In the genomic region with DNA sequence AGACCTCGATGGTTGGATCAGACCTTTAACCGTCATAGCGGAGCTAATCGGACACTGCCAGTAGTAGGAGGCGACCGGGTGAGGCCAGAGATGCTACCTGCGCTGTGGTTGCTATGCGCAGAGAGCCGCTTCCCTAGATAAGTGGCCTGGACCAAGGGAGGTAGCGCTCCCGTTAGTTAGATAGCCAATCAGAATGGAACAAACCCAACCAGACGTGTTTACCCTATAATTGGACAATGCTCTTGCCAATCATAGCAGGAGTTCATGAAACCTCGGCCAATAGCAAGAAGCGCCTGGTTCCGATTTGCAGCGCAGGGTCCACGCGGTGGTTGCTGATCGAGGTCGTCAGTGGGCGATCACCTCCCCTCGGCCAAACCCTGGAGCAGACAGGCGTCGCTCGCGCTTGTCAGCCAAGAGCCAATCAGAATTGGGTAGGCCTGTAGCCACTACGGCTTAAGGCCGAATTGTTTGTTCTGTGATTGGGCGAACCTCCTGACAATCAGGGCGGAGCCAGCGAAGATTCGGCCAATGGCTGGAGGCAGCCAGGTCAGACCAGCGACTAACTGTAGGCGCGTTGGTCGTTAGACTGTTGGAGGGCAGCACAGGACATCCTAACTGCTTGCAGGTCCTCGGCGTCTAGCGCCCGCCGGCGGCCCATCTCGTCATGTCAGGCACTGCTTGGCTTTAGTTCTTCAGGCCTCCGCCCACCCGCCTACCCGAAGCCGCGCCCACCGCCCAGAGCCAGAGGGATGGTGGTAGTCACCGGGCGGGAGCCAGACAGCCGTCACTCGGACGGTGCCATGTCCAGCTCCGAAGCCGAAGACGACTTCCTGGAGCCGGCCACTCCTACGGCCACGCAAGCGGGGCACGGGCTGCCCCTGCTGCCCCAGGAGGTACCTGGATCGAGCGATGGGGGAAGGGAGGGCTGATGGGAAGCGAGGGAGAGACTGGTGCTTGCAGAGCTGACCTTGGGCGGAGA, we compare ENCODE assay signal across 7 mouse cellular contexts. TPM values are rescaled to one million over a fixed set of nuclear protein-coding genes. Genes with fewer than 3 reads are reported as not detected.
DNase-seq lines count a peak whose midpoint lies in the region; ATAC-seq lines count a peak whose summit lies in the region.

A gene (plus strand): TSS at position 528 of the 979 bp plus-strand sequence.

- WGBS in embryonic facial prominence, embryonic 11.5 days: under 1% methylated on average over 66 of the region's 66 CpGs
- 1% methylated on average over 66 of the region's 66 CpGs for WGBS in limb, embryonic 10.5 days
- under 1% methylated on average over 66 of the region's 66 CpGs for WGBS in midbrain, embryonic 13.5 days

- H3K27me3 ChIP-seq in embryonic facial prominence, embryonic 11.5 days (ENCODE audit: control insufficient read depth, insufficient read depth, low read length): no peaks in the 10 kb centered on the region
- no peaks in the 10 kb centered on the region for H3K27me3 ChIP-seq in limb, embryonic 10.5 days (ENCODE audit: low read depth, poor library complexity, severe bottlenecking)
- H3K27me3 ChIP-seq in midbrain, embryonic 13.5 days: no peaks in the 10 kb centered on the region

- peak within 1 kb of the TSS; percentile 59 for H3K4me3 ChIP-seq in embryonic facial prominence, embryonic 11.5 days (ENCODE audit: low read depth, low read length)
- peak within 1 kb of the TSS; percentile 70 for H3K4me3 ChIP-seq in limb, embryonic 10.5 days
- H3K4me3 ChIP-seq in midbrain, embryonic 13.5 days (replicated peaks): peak within 1 kb of the TSS; percentile 71

- H3K4me2 ChIP-seq in embryonic facial prominence, embryonic 11.5 days (ENCODE audit: low read depth, low read length): peak within 1 kb of the TSS; percentile 94
- peak within 1 kb of the TSS; percentile 84 for H3K4me2 ChIP-seq in midbrain, embryonic 13.5 days (replicated peaks)

- H3K4me1 ChIP-seq in embryonic facial prominence, embryonic 11.5 days (ENCODE audit: control insufficient read depth, insufficient read depth, low read length): 0 out of 2 replicates have a peak, but pooled peaks cover 2% of the 10 kb centered on the region
- peaks cover 23% of the 10 kb centered on the region for H3K4me1 ChIP-seq in limb, embryonic 10.5 days
- H3K4me1 ChIP-seq in midbrain, embryonic 13.5 days (replicated peaks): peaks cover 30% of the 10 kb centered on the region

- peak; percentile 96 for ATAC-seq in embryonic facial prominence, embryonic 11.5 days (replicated peaks; ENCODE audit: insufficient number of reproducible peaks, low FRiP score, low TSS enrichment, low read depth)
- peak; percentile 78 for ATAC-seq in granulocyte monocyte progenitor cell, adult 5-6 weeks (replicated peaks; ENCODE audit: poor library complexity, severe bottlenecking)
- peak; percentile 98 for ATAC-seq in midbrain, embryonic 13.5 days

- peak within 1 kb of the TSS; percentile 70 for H3K9ac ChIP-seq in embryonic facial prominence, embryonic 11.5 days (replicated peaks; ENCODE audit: low read length)
- H3K9ac ChIP-seq in midbrain, embryonic 13.5 days (replicated peaks): peak within 1 kb of the TSS; percentile 86

- H3K27ac ChIP-seq in embryonic facial prominence, embryonic 11.5 days (replicated peaks; ENCODE audit: low read depth, low read length): 0 out of 2 replicates have a peak within 1 kb of the TSS, but pooled peaks have one; percentile 3
- H3K27ac ChIP-seq in limb, embryonic 10.5 days: peak within 1 kb of the TSS; percentile 87
- peak within 1 kb of the TSS; percentile 90 for H3K27ac ChIP-seq in midbrain, embryonic 13.5 days

- H3K9me3 ChIP-seq in embryonic facial prominence, embryonic 11.5 days (replicated peaks; ENCODE audit: control insufficient read depth, low read length): no peaks in the 10 kb centered on the region
- H3K9me3 ChIP-seq in limb, embryonic 10.5 days (replicated peaks): no peaks in the 10 kb centered on the region
- no peaks in the 10 kb centered on the region for H3K9me3 ChIP-seq in midbrain, embryonic 13.5 days

- DNase-seq in adrenal gland, postnatal 14 days: peak; percentile 97
- peak; percentile 97 for DNase-seq in embryonic facial prominence, embryonic 11.5 days (ENCODE audit: low spot score)
- peak; percentile 98 for DNase-seq in kidney, adult 11 months
- DNase-seq in limb, embryonic 10.5 days (ENCODE audit: low spot score): peak; percentile 90
- DNase-seq in spleen, adult 12 weeks (ENCODE audit: low spot score): peak; percentile 92

- no peaks in the 10 kb centered on the region for H3K36me3 ChIP-seq in embryonic facial prominence, embryonic 11.5 days (replicated peaks; ENCODE audit: control insufficient read depth, insufficient read depth, low read depth, low read length)
- H3K36me3 ChIP-seq in limb, embryonic 10.5 days: peaks cover 6% of the 10 kb centered on the region; the same call in 1 of the 2 replicates
- peaks cover 12% of the 10 kb centered on the region for H3K36me3 ChIP-seq in midbrain, embryonic 13.5 days

RNA-seq across cellular contexts. Expression of the gene that starts here (rescaled TPM):
- total RNA-seq in adrenal gland, postnatal 14 days (2021): 8.7 and 10.0 TPM in 2 replicates
- polyA plus RNA-seq in embryonic facial prominence, embryonic 11.5 days (2014; fragmentation: Nextera tagmentation; extraction: Ambion mirVana): 4.9 and 5.0 TPM in 2 replicates
- total RNA-seq in granulocyte monocyte progenitor cell, adult 5-6 weeks (2014; fragmentation: Nextera tagmentation): 3.2 and 4.4 TPM in 2 replicates
- total RNA-seq in granulocyte monocyte progenitor cell, adult 5-6 weeks (2017): 3.6 and 4.1 TPM in 2 replicates
- polyA plus RNA-seq in limb, embryonic 10.5 days (2016; fragmentation: Nextera tagmentation; extraction: Ambion mirVana): 3.4 and 4.7 TPM in 2 replicates
- 11.0 and 12.2 TPM in 2 replicates for polyA plus RNA-seq in midbrain, embryonic 13.5 days (2015; fragmentation: Nextera tagmentation; extraction: Ambion mirVana)

Comparison
In these comparisons a context has a peak if more than half of its experiments do, and no peak if none do; other contexts are left out.
1. Peak in every context shown above with its lines: DNase-seq, ATAC-seq, H3K4me3 ChIP-seq and H3K27ac ChIP-seq.
2. H3K27ac ChIP-seq: peak in every context shown above with its lines; median percentile 90 in midbrain, embryonic 13.5 days; 87 in limb, embryonic 10.5 days; 3 in embryonic facial prominence, embryonic 11.5 days.